Mouse (Mus musculus) small intestine, adult 2 months (tissue): Measurements from ENCODE around the gene Spata31d1d.

Experiments used
- CTCF ChIP-seq: fragments of 200-500 bp; IDR thresholded peaks from 2 replicates; pipeline ENCODE4 v1.5.1; 2012; ENCODE audit warnings: low read depth, mild to moderate bottlenecking, control low read depth, inconsistent platforms, low read length, moderate library complexity, mixed read lengths; ENCODE audit not compliant: insufficient replicate concordance, insufficient read length; ENCODE audit errors: extremely low read depth
- POLR2A ChIP-seq: fragments of 200-500 bp; IDR thresholded peaks from 2 replicates; pipeline ENCODE4 v1.6.1; 2012; ENCODE audit warnings: low read depth, mild to moderate bottlenecking, control low read depth, inconsistent platforms, low read length, moderate library complexity

DNA sequence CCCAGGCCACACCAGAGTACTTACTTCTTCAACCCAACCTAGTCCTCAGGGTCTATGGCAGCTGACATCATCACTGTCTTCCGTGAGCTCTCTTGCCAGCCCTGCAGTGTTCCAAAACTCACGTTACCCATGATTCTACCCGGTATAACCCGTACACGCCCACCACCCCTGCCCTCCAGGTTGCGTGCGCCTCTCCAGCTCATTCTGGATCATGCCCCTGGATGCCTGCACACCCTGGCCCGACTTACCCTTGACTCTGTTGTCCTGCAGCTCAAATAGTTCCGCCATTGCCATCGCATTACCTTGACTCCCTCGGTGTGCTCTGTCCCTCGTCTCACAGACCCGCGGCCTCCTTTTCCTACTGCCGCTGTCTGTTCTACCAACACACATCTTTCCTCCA, 21.3 kb downstream of the Spata31d1d start, which contains the start of gene Spata31d1a:
- TF ChIP-seq CTCF (no peak), POLR2A (no peak)
